Mouse (Mus musculus) midbrain, embryonic 13.5 days (tissue): ENCODE results near the gene Vmn2r68. TPM values are rescaled to one million over a fixed set of nuclear protein-coding genes. Genes with fewer than 3 reads are reported as not detected.

ENCODE experiments used
- ATAC-seq: fragments of 200-750 bp; cut with Nextera tagmentation; 2 replicates; pipeline ENCODE4 v1.8.0; 2017; ENCODE audit warnings: mild to moderate bottlenecking, moderate TSS enrichment, moderate library complexity
- H3K27ac ChIP-seq: fragments of 300-500 bp; sonication (generic); 2 replicates; pipeline ENCODE4 v1.5.1; 2015; ENCODE audit warnings: inconsistent platforms, mild to moderate bottlenecking, moderate library complexity
- H3K27me3 ChIP-seq: fragments of 300-500 bp; sonication (generic); 2 replicates; pipeline ENCODE4 v1.6.1; 2015; ENCODE audit warnings: mild to moderate bottlenecking, inconsistent platforms
- H3K36me3 ChIP-seq: fragments of 300-500 bp; sonication (generic); 2 replicates; pipeline ENCODE4 v1.6.1; 2015; ENCODE audit warnings: mild to moderate bottlenecking, inconsistent platforms
- H3K4me1 ChIP-seq: fragments of 300-500 bp; sonication (generic); replicated peaks from 2 replicates; pipeline ENCODE4 v1.6.1; 2015; ENCODE audit warnings: inconsistent platforms
- H3K4me2 ChIP-seq: fragments of 300-500 bp; sonication (generic); replicated peaks from 2 replicates; pipeline ENCODE4 v1.6.1; 2015; ENCODE audit warnings: moderate library complexity, mild to moderate bottlenecking, inconsistent platforms
- H3K4me3 ChIP-seq: fragments of 300-500 bp; sonication (generic); replicated peaks from 2 replicates; pipeline ENCODE4 v1.5.1; 2015; ENCODE audit warnings: mild to moderate bottlenecking, inconsistent platforms
- H3K9ac ChIP-seq: fragments of 300-500 bp; sonication (generic); replicated peaks from 2 replicates; pipeline ENCODE4 v1.6.1; 2015; ENCODE audit warnings: mild to moderate bottlenecking, inconsistent platforms
- H3K9me3 ChIP-seq: fragments of 300-500 bp; sonication (generic); 2 replicates; pipeline ENCODE4 v1.6.1; 2016; ENCODE audit warnings: mild to moderate bottlenecking, inconsistent platforms
- polyA plus RNA-seq: library from polyadenylated mRNA; unstranded; fragments of >200 nt; fragmentation: Nextera tagmentation; extraction: Ambion mirVana; gene quantifications from 2 replicates; pipeline ENCODE4 v1.2.1, GENCODE M21; 2015

Gene Vmn2r68
- polyA plus RNA-seq: not detected in 2 replicates

DNA sequence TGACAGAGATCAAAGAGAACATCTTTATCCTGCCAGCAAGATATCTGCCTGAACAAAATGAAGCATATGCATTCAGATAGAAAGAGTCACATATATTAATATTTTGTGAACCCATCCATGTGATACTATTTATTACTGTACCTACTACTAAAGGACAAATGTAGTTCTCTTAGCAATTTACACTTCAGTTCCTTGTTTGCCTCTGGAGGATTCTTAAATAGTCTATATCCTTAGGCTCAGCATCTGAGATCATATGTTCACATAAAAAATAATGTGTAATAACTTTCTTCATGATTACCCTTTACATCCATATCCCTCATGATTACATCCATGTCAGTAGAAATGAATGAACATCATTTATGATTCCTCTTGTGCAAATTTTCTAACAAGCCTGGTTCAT lies at the start of gene Vmn2r68:
Gene Vmn2r68 (minus strand): TSS at position 101 of the 400 bp plus-strand sequence.
- Histone ChIP-seq H3K27ac (no peak within 1 kb of the TSS), H3K36me3 (no peaks in the 10 kb centered on the region), H3K4me2 (no peak within 1 kb of the TSS), H3K9me3 (no peaks in the 10 kb centered on the region), H3K9ac (no peak within 1 kb of the TSS), H3K4me3 (no peak within 1 kb of the TSS), H3K4me1 (no peaks in the 10 kb centered on the region), H3K27me3 (no peaks in the 10 kb centered on the region)
- ATAC-seq: no peak

Other genes with a start within 250 kb of the Vmn2r68 start
- not detected in 2 replicates for gene Vmn2r66, start 225.5 kb downstream of the Vmn2r68 start, polyA plus RNA-seq
- not detected in 2 replicates for gene Vmn2r67, start 81.8 kb downstream of the Vmn2r68 start, polyA plus RNA-seq
- gene Vmn2r69, start 178.1 kb upstream of the Vmn2r68 start, polyA plus RNA-seq: not detected in 2 replicates